Mouse (Mus musculus) bone marrow, adult 2 months (tissue): ENCODE results near the gene Olfr961. TPM values are rescaled to one million over a fixed set of nuclear protein-coding genes. Genes with fewer than 3 reads are reported as not detected.

Experiments
- H3K27ac ChIP-seq: fragments of 200-500 bp; 2 replicates; pipeline ENCODE4 v1.5.1; 2012; ENCODE audit warnings: low read depth, mild to moderate bottlenecking, control low read depth, inconsistent platforms, low read length; ENCODE audit not compliant: control insufficient read depth, poor library complexity, insufficient read depth
- H3K4me1 ChIP-seq: fragments of 200-500 bp; 2 replicates; pipeline ENCODE4 v1.6.1; 2011; ENCODE audit warnings: low read length; ENCODE audit not compliant: control insufficient read depth, insufficient read depth
- H3K4me3 ChIP-seq: fragments of 200-500 bp; replicated peaks from 2 replicates; pipeline ENCODE3; 2011; ENCODE audit warnings: mild to moderate bottlenecking, low read depth, low read length, control low read depth; ENCODE audit not compliant: control insufficient read depth
- CTCF ChIP-seq: fragments of 200-500 bp; IDR thresholded peaks from 2 replicates; pipeline ENCODE4 v1.5.1; 2011; ENCODE audit warnings: low read length, control low read depth; ENCODE audit not compliant: control insufficient read depth, insufficient read depth
- POLR2A ChIP-seq: fragments of 200-500 bp; IDR thresholded peaks from 2 replicates; pipeline ENCODE4 v1.6.1; 2011; ENCODE audit warnings: low read depth, mild to moderate bottlenecking, control low read depth, low read length, borderline replicate concordance; ENCODE audit not compliant: control insufficient read depth
- WGBS: fragments of 180-500 bp; shearing (Covaris S2); methylation state at CpG from one replicate; pipeline ENCODE4 v1.1.7; 2018; 5-methylcytosine and 5-hydroxymethylcytosine counted together
- polyA plus RNA-seq: library from polyadenylated mRNA; stranded (reverse); fragments of >200 nt; gene quantifications from 2 replicates; pipeline ENCODE4 v1.2.4, GENCODE M21; 2011; ENCODE audit warnings: low replicate concordance; ENCODE audit not compliant: missing spikeins, insufficient read depth, insufficient read length

Olfr961 gene
- polyA plus RNA-seq, 1 experiment = not detected

DNA sequence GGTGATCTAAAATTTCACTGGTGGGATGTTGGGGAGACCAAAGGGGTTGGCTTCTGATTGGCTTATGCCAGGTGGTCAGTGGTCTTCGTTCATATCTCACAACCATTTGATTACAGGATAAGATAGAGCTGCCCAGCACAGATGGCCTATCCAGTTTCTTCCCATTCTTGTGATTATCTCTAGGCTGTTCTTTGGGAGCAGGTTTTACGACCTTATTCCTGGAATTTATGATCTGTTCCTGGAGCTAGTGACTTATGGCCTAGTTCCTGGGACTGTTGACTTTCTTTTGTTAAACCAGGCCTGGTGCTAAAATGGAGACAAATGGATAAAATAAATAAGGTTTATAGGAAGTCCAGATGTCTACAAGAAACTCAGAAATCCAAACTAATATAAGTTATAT lies 20.2 kb upstream of the Olfr961 start:
- no peak overlapping the region for H3K27ac ChIP-seq
- WGBS = 44% methylated on average over 2 of the region's 2 CpGs
- no peaks in the 10 kb centered on the region for H3K4me1 ChIP-seq
- no peak for TF ChIP-seq CTCF
- H3K4me3 ChIP-seq = no peak overlapping the region

DNA sequence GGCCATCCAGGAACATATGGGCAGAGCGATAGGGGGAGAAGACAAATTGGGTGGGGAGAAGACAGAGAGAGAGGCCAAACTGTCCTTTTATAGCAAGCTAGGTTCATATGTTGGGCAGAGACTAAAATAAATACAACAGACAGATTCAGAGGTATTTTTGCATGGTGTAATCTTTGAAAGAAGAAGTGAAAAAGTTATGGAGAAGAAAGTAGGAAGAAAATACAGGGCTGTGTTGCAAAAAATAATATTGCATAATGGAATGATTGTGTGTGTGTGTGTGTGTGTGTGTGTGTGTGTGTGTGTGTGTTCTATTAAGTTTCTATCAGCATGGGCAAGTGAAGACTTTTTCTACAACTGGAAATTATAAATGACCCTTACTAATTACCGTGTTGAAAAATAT lies 15.8 kb upstream of the Olfr961 start:
- Histone ChIP-seq H3K27ac (no peak overlapping the region), H3K4me1 (no peaks in the 10 kb centered on the region), H3K4me3 (no peak overlapping the region)
- WGBS = 77% methylated on average over 2 of the region's 2 CpGs
- TF ChIP-seq POLR2A (no peak), CTCF (no peak)

DNA sequence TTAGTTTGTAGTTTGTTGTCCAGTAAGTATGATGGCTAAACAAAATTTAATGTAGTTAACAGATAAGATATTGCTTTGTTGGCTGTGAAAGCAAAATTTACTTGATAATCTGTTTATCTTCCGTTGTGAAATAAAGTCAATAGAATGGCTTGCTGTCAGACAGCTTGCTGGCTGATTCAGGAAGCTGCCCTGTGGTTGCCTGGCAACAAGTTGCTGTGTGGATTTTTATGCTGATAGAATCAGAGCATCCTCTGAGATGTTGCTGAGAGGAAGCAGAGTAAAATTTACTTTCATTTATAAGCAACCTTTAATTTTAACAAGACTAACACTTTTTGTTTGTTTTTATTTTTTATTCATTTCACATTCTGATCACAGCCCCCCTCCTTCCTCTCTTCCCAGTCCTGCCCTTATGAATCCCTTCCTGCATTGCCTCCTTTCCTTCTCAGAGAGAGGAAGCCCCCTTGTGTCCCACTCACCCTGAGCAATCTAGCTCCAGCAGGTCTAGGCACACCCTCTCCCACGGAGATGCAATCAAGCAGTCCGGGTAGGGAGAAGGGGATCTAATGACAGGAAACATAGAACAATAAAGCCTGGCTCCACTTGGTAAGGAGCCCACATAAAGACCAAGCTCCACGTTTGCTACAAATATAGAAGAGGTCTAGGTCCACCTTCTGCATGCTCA lies 10.8 kb upstream of the Olfr961 start:
- H3K27ac ChIP-seq = no peak overlapping the region
- no peak overlapping the region for H3K4me3 ChIP-seq
- 5% methylated on average over 4 of the region's 4 CpGs for WGBS
- H3K4me1 ChIP-seq = no peaks in the 10 kb centered on the region
- no peak for TF ChIP-seq POLR2A
- TF ChIP-seq CTCF = no peak

- TF ChIP-seq POLR2A (no peak), CTCF (no peak)
- Histone ChIP-seq H3K4me1 (no peaks in the 10 kb centered on the region), H3K27ac (no peak overlapping the region), H3K4me3 (no peak overlapping the region)
- 69% methylated on average over 4 of the region's 4 CpGs for WGBS
Observed at GRCm38 (mm10) chr9:39647382-39647781, 2.5 kb downstream of the Olfr961 start.

DNA sequence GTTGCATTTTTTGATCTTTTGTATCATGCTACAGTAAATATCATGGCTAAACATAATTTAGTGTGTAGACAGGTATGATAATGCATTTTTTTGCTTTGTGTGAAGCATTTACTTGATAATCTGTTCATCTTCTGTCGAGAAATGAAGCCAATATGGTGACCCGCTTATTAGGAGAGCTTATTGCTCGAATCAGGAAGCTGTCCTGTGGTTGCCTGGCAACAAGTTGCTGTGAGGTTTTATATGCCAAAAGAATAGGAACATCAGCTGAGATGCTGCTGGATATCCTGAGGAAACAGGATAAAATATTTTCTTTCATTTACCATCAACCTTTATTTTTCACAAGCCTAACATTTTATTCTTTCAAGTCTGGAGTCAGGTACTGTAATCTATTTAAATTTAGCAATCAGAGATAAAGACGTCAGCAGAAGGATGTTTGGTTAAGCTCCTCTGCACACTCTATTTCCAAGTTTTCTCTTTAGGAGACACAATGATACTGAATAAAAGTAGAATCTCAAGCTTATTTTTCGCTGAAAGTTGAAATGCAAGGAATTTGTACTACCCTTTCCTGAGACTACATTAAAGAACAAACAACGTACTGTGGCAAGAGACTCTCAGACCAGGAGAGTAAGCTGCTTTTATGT lies 10.0 kb downstream of the Olfr961 start:
- H3K4me3 ChIP-seq = no peak overlapping the region
- no peaks in the 10 kb centered on the region for H3K4me1 ChIP-seq
- 67% methylated on average over 6 of the region's 6 CpGs for WGBS
- TF ChIP-seq POLR2A (no peak), CTCF (no peak)
- H3K27ac ChIP-seq = no peak overlapping the region

DNA sequence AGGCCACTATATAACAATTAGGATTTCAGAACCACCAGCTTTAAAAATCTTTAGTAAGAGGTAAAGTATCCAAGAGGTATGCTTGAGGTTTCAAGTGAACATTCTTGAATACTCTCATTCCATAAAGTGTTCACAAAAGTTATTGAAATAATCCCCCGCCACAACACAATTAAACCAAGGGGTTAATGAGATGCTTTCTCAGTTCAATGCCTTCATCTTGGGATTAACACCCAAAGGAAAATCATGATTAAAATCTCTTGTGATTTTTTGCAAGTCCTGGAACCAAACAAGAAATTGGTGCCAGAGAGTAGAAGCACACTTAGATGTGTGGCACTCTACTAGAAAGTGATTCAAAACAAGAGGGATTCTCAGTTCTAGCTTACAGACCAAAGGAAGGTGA lies 22.0 kb downstream of the Olfr961 start, which contains the start of gene Olfr963:
Olfr963 (plus strand) TSS at position 301 of the 400 bp plus-strand sequence.
- H3K27ac ChIP-seq = no peak within 1 kb of the TSS
- 62% methylated on average over 1 of the region's 1 CpGs for WGBS
- no peak within 1 kb of the TSS for H3K4me3 ChIP-seq
- no peak for TF ChIP-seq CTCF
- no peaks in the 10 kb centered on the region for H3K4me1 ChIP-seq

GRCm38 (mm10) chr9:39669723-39670122 lies 24.8 kb downstream of the Olfr961 start:
- Histone ChIP-seq H3K4me3 (no peak overlapping the region), H3K4me1 (no peaks in the 10 kb centered on the region), H3K27ac (no peak overlapping the region)
- 73% methylated on average over 2 of the region's 2 CpGs for WGBS
- TF ChIP-seq CTCF (no peak), POLR2A (no peak)

- Histone ChIP-seq H3K4me3 (no peak overlapping the region), H3K4me1 (no peaks in the 10 kb centered on the region), H3K27ac (no peak overlapping the region)
- WGBS = 61% methylated on average over 2 of the region's 2 CpGs
- TF ChIP-seq POLR2A (no peak), CTCF (no peak)
Observed at GRCm38 (mm10) chr9:39674820-39675219, 29.9 kb downstream of the Olfr961 start.
